Mouse (Mus musculus): ENCODE data around the gene Gm11627. TPM values are rescaled to one million over a fixed set of nuclear protein-coding genes. Genes with fewer than 3 reads are reported as not detected.

Gene Gm11627
- polyA plus RNA-seq, 1 experiment, result 1.9 TPM

DNA sequence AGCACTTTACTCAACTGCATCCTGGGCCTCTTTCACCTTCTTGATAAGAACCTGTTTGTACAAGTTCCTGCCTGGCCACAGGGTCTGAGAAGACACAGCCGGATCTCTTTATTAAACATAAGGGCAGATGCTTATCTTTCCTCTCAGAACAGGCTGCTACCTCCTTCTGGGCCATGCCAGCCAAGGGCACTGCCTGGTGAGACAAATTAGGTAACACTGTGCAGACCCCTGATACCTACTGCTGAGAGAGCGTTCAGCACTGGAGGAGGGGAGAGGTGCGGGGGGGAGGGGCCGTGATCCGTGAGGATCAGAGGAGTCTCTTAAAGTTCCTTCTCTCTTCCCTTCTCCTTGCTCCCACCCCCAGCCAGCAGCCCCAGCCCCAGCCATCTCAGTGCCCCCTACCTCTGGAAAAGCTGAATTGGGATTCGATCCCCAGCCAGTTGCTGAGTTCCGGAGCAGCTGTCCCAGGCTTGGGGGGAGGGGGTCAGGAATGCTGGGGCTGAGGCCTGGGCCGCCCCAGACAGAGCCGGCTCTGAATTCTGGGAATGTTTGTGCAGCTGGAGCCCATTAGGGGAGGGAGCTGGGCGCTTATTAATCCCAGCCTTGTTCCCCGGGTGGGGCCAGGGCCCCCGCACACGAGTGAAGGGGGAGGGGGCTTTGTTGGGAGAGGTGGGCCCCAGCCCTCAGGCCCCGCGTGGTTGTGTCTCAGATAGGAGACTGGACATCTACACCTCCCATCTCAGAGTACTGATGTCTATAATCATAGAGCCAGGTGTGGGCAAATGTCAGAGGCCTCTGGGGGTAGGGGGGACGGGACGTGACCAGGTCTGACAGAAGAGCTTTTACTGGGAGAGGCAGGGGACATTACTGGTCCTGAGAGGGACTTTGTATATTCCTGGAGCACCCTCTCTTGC, 44.9 kb upstream of the Gm11627 start:
- TF ChIP-seq TCF12 (IDR thresholded peaks at IDR 0.05; ENCODE audit: insufficient read depth, poor library complexity, severe bottlenecking), result peak; percentile 92
- TF ChIP-seq REST (IDR thresholded peaks at IDR 0.05; ENCODE audit: insufficient read depth, insufficient read length), result no peak
- peak in 2 of 3 experiments; percentile 89 to 92 for TF ChIP-seq MYOD1 (IDR thresholded peaks at IDR 0.05; ENCODE audit: control insufficient read depth in 1 of 3, insufficient read length in 2 of 3, low read depth in 2 of 3)
- TF ChIP-seq MYOG (IDR thresholded peaks at IDR 0.05; ENCODE audit: control insufficient read depth in 1 of 3, insufficient read depth in 1 of 3, insufficient read length in 2 of 3, low read depth in 2 of 3), result peak; percentile 19 to 98 (median 89)
- no peak for TF ChIP-seq POLR2AphosphoS2 (IDR thresholded peaks at IDR 0.05; ENCODE audit: insufficient read length, low read depth)
- no peak for TF ChIP-seq POLR2A (IDR thresholded peaks at IDR 0.05; ENCODE audit: insufficient read length, low read depth)
- TF ChIP-seq USF1 (IDR thresholded peaks at IDR 0.05; ENCODE audit: low read depth), result no peak
- TF ChIP-seq TCF3 (IDR thresholded peaks at IDR 0.05; ENCODE audit: insufficient read length, low read depth), result peak; percentile 63
- H3K27me3 ChIP-seq (ENCODE audit: control insufficient read depth, insufficient read depth, insufficient read length), result no peaks in the 10 kb centered on the region
- H3K36me3 ChIP-seq (ENCODE audit: control insufficient read depth, insufficient read depth), result no peaks in the 10 kb centered on the region
- no peak overlapping the region for H3K4me3 ChIP-seq
- peak overlapping the region; percentile 51 for H3K4me2 ChIP-seq (ENCODE audit: low read depth)
- H3ac ChIP-seq (ENCODE audit: control insufficient read depth, insufficient read length), result no peak overlapping the region
- no peaks in the 10 kb centered on the region for H3K79me2 ChIP-seq (ENCODE audit: control insufficient read depth, insufficient read depth)

- Histone ChIP-seq H3K79me2 (ENCODE audit: control insufficient read depth, insufficient read depth) (no peaks in the 10 kb centered on the region), H3ac (ENCODE audit: control insufficient read depth, insufficient read length) (no peak overlapping the region), H3K4me2 (ENCODE audit: low read depth) (no peak overlapping the region), H3K27me3 (ENCODE audit: control insufficient read depth, insufficient read depth, insufficient read length) (no peaks in the 10 kb centered on the region), H3K4me3 (no peak overlapping the region), H3K36me3 (ENCODE audit: control insufficient read depth, insufficient read depth) (no peaks in the 10 kb centered on the region)
- TF ChIP-seq TCF3 (IDR thresholded peaks at IDR 0.05; ENCODE audit: insufficient read length, low read depth) (no peak), SRF (IDR thresholded peaks at IDR 0.05; ENCODE audit: control insufficient read depth, insufficient read length, low read depth) (no peak), USF1 (IDR thresholded peaks at IDR 0.05; ENCODE audit: low read depth) (no peak), MYOG (IDR thresholded peaks at IDR 0.05; ENCODE audit: control insufficient read depth in 1 of 3, insufficient read depth in 1 of 3, insufficient read length in 2 of 3, low read depth in 2 of 3) (no peak), MYOD1 (IDR thresholded peaks at IDR 0.05; ENCODE audit: control insufficient read depth in 1 of 3, insufficient read length in 2 of 3, low read depth in 2 of 3) (no peak), CEBPB (IDR thresholded peaks at IDR 0.05; ENCODE audit: insufficient read depth, poor library complexity, severe bottlenecking) (no peak), POLR2A (IDR thresholded peaks at IDR 0.05; ENCODE audit: insufficient read length, low read depth) (no peak), POLR2AphosphoS2 (IDR thresholded peaks at IDR 0.05; ENCODE audit: insufficient read length, low read depth) (no peak), MAX (IDR thresholded peaks at IDR 0.05; ENCODE audit: low read depth) (no peak), E2F4 (IDR thresholded peaks at IDR 0.05; ENCODE audit: insufficient read depth) (no peak), TCF12 (IDR thresholded peaks at IDR 0.05; ENCODE audit: insufficient read depth, poor library complexity, severe bottlenecking) (no peak), REST (IDR thresholded peaks at IDR 0.05; ENCODE audit: insufficient read depth, insufficient read length) (no peak)
Measured at GRCm38 (mm10) chr11:102619449-102619848, 40.2 kb upstream of the Gm11627 start.

DNA sequence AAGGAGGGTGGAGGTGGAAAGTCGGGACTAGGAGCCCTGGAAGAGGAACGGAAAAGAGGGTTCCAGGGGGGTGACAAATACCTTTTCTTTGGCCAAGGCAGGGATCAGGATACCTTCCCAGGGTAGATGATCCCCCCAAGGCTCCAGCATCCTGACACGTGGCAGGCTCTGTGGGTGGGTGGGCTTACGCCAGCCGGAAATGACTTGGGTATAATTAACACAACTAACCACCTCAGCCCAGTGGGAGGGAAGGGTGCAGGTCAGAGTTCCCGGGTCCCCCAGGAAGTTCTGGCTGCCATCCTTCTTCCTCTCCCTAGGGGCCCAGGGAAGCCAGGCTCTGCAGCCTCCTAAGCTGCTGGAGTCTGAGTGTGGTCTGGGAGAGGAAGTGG, 32.0 kb upstream of the Gm11627 start:
- TF ChIP-seq USF1 (IDR thresholded peaks at IDR 0.05; ENCODE audit: low read depth), result no peak
- TF ChIP-seq E2F4 (IDR thresholded peaks at IDR 0.05; ENCODE audit: insufficient read depth), result no peak
- no peak for TF ChIP-seq TCF3 (IDR thresholded peaks at IDR 0.05; ENCODE audit: insufficient read length, low read depth)
- TF ChIP-seq POLR2A (IDR thresholded peaks at IDR 0.05; ENCODE audit: insufficient read length, low read depth), result no peak
- no peak for TF ChIP-seq MAX (IDR thresholded peaks at IDR 0.05; ENCODE audit: low read depth)
- TF ChIP-seq TCF12 (IDR thresholded peaks at IDR 0.05; ENCODE audit: insufficient read depth, poor library complexity, severe bottlenecking), result no peak
- TF ChIP-seq POLR2AphosphoS2 (IDR thresholded peaks at IDR 0.05; ENCODE audit: insufficient read length, low read depth), result no peak
- no peak for TF ChIP-seq SRF (IDR thresholded peaks at IDR 0.05; ENCODE audit: control insufficient read depth, insufficient read length, low read depth)
- TF ChIP-seq MYOD1 (IDR thresholded peaks at IDR 0.05; ENCODE audit: control insufficient read depth in 1 of 3, insufficient read length in 2 of 3, low read depth in 2 of 3), result no peak
- TF ChIP-seq MYOG (IDR thresholded peaks at IDR 0.05; ENCODE audit: control insufficient read depth in 1 of 3, insufficient read depth in 1 of 3, insufficient read length in 2 of 3, low read depth in 2 of 3), result no peak
- no peak for TF ChIP-seq REST (IDR thresholded peaks at IDR 0.05; ENCODE audit: insufficient read depth, insufficient read length)
- no peak for TF ChIP-seq CEBPB (IDR thresholded peaks at IDR 0.05; ENCODE audit: insufficient read depth, poor library complexity, severe bottlenecking)
- no peaks in the 10 kb centered on the region for H3K36me3 ChIP-seq (ENCODE audit: control insufficient read depth, insufficient read depth)
- H3K4me3 ChIP-seq, result no peak overlapping the region
- no peak overlapping the region for H3ac ChIP-seq (ENCODE audit: control insufficient read depth, insufficient read length)
- H3K27me3 ChIP-seq (ENCODE audit: control insufficient read depth, insufficient read depth, insufficient read length), result no peaks in the 10 kb centered on the region
- H3K4me2 ChIP-seq (ENCODE audit: low read depth), result no peak overlapping the region
- H3K79me2 ChIP-seq (ENCODE audit: control insufficient read depth, insufficient read depth), result peaks cover 12% of the 10 kb centered on the region

- no peaks in the 10 kb centered on the region for H3K36me3 ChIP-seq (ENCODE audit: control insufficient read depth, insufficient read depth)
- no peak for TF ChIP-seq MYOD1 (IDR thresholded peaks at IDR 0.05; ENCODE audit: control insufficient read depth in 1 of 3, insufficient read length in 2 of 3, low read depth in 2 of 3)
- no peak for TF ChIP-seq USF1 (IDR thresholded peaks at IDR 0.05; ENCODE audit: low read depth)
- TF ChIP-seq CEBPB (IDR thresholded peaks at IDR 0.05; ENCODE audit: insufficient read depth, poor library complexity, severe bottlenecking), result no peak
- no peak for TF ChIP-seq POLR2A (IDR thresholded peaks at IDR 0.05; ENCODE audit: insufficient read length, low read depth)
- TF ChIP-seq POLR2AphosphoS2 (IDR thresholded peaks at IDR 0.05; ENCODE audit: insufficient read length, low read depth), result no peak
- no peak overlapping the region for H3K4me3 ChIP-seq
- no peaks in the 10 kb centered on the region for H3K27me3 ChIP-seq (ENCODE audit: control insufficient read depth, insufficient read depth, insufficient read length)
- no peak overlapping the region for H3K4me2 ChIP-seq (ENCODE audit: low read depth)
- H3ac ChIP-seq (ENCODE audit: control insufficient read depth, insufficient read length), result no peak overlapping the region
- peaks cover 17% of the 10 kb centered on the region for H3K79me2 ChIP-seq (ENCODE audit: control insufficient read depth, insufficient read depth)
Measured at GRCm38 (mm10) chr11:102610675-102611316, 31.5 kb upstream of the Gm11627 start.

All from myocyte (in vitro differentiated cells).